Mouse (Mus musculus) kidney, embryonic 15.5 days (tissue): ENCODE measurements around the gene Hmgb3. TPM values are rescaled to one million over a fixed set of nuclear protein-coding genes. Genes with fewer than 3 reads are reported as not detected.

Experiments used
- microRNA-seq: library from miRNA; unstranded; fragments of <30 nt; microRNA quantifications from one replicate; pipeline ENCODE4, GENCODE M21; 2016
- polyA plus RNA-seq: library from polyadenylated mRNA; unstranded; fragments of >200 nt; fragmentation: Nextera tagmentation; extraction: Ambion mirVana; gene quantifications from 2 replicates; pipeline ENCODE4 v1.2.1, GENCODE M21; 2015

Gene Hmgb3
- polyA plus RNA-seq, 1 experiment from 2014 or later, result 361 TPM

Small RNA genes within 50 kb of the gene (microRNA-seq; reads per million reads assigned to microRNA genes)
- not detected for gene Gm23945

Other genes starting within 250 kb of the Hmgb3 start
- 8.7 and 9.3 TPM in 2 replicates for gene Mtmr1, start 191.2 kb upstream of the Hmgb3 start, polyA plus RNA-seq
- gene Cd99l2, start 63.1 kb upstream of the Hmgb3 start, polyA plus RNA-seq, result 29.6 and 33.7 TPM in 2 replicates
- 0.34 and 0.42 TPM in 2 replicates for gene Gpr50, start 107.7 kb downstream of the Hmgb3 start, polyA plus RNA-seq